Mouse (Mus musculus) frontal cortex, adult 2 months (tissue): ENCODE data around the gene A630001G21Rik. TPM values are rescaled to one million over a fixed set of nuclear protein-coding genes. Genes with fewer than 3 reads are reported as not detected.

Source experiments
- DNase-seq, 2 experiments: peaks; one replicate each; pipeline ENCODE4 v3.0.0; 2022; ENCODE audit warnings: low spot score in 1 of 2; ENCODE audit errors: extremely low spot score in 1 of 2
- polyA plus RNA-seq: library from polyadenylated mRNA; depleted of rRNA; stranded (reverse); fragments of >200 nt; gene quantifications from 2 replicates; pipeline ENCODE4 v1.2.3, GENCODE M21; 2012

A630001G21Rik gene
- polyA plus RNA-seq, 1 experiment = 1.3 TPM

DNA sequence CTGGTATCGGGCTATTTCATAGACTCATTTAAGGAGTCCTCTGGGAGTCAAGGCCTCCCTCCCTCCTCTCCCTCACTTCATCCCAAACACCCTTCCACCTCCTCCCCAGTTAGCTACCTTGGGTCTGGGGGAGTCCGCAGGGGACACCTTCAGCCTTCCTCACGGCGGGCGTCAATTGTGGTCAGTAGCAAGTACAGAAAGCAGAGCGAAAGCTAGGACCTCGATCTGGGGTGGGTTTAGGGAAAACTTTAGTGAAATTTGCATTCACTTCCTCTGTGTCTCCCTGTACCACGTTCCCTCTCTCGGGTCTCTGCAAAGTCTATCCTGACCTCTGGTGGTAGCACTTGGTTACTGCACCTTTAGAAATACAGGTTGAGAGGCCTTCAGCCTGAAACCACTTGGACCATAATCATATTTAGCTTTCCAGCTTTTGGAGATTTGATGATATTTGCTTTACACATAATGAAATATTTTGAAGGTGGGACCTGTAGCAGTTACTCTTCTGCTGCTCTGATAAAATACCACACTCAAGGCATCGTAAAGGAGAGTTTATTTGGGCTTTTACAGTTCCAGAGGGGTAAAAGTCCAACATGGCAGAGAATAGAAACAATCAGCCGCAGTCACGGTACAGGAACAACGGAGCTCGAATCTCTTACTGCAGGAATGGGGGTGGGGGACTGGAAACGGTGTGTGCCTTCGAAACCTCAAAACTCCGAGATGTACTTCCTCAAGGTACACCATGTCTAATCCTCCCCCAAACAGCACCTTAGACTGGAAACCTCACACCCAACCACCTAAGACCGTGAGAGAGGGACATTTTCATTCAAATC lies 41.9 kb downstream of the A630001G21Rik start:
- DNase-seq = peak; percentile 34 to 90

DNA sequence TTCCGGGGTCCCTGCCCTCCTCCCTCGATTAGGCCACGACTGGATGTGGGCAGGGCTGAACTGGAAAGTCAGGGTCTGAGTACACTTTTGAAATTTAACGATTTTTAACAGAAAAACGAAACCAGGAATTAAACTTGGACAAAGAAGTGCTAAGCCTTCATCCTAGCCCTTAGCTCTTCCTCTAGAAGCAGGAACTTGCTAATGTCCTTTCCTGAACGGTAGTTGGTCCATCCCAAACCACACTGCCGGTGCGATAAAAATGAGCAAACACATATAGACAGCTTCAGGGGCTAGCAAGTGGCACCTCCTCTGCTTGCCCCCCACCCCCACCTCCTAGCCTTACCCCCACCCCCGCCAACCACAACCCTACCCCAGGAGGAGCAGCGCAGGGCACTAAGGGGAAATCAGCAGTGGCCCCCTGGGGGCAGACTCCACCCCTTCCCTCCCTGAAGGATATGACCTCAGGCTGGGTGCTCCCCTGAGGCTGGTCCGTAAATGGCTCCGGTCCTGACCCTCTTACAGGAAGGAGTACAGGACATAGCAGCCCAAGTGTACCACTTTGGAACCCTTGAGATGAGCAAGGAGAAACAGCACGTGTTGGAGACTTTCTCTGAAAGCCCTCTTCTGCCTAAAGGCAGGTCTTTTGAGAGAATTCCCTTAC lies 42.9 kb downstream of the A630001G21Rik start:
- DNase-seq = no peak

DNA sequence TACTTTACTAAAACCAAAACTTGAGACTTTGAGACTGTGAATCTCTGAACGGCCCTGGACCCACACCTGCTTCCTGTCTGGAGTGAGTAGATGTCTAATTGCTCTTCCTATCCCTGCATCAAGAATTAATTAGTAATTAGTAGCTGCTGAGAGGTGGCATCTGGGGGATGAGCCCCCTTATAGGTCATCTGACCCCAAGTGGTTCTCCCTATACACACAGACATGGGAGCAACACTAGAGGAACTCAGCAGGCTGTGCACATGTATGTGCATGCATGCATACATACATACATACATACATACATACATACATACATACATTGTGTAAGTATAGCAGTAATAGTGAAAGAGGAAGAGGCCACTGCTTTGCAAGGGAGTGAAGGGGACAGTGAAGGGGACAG lies 43.9 kb downstream of the A630001G21Rik start:
- DNase-seq = no peak

DNA sequence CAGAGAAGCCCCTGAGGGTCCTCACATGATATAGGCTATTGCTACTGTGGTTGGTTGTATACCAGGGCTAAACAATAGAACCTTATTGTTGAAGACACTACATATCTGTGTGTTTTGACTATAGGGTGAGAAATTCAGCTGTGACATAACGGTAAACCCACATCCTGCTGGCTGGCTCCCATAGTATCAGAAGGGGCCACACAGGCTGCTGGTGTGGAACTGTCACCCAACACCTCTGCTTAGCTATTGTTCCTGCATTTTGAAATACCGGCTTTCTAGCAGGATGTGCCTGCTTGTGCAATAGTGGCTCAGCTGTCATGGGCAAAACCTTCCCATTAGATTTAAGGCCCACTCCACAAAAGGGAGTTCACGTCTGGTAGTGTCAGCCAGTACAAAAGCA lies 45.9 kb downstream of the A630001G21Rik start:
- DNase-seq = no peak

DNA sequence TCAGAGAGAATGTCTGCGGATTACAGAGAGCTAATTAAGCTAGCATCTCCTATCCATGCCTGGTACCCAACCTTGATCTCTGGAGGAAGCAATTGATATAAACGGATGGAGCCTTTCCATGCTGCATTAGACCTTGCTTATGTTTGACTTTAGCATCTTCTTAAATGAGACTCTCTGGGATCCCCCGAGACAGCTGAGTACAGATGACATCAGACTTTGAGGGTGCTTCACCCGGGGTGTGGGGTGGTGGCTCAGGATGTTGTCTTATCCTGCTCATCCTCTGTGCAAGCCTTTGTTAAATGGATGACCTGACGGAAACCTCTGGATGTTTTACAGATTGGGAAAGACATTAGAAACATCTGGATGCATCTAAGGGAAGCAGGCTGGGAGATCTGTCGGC lies 48.0 kb downstream of the A630001G21Rik start:
- DNase-seq = no peak

DNA sequence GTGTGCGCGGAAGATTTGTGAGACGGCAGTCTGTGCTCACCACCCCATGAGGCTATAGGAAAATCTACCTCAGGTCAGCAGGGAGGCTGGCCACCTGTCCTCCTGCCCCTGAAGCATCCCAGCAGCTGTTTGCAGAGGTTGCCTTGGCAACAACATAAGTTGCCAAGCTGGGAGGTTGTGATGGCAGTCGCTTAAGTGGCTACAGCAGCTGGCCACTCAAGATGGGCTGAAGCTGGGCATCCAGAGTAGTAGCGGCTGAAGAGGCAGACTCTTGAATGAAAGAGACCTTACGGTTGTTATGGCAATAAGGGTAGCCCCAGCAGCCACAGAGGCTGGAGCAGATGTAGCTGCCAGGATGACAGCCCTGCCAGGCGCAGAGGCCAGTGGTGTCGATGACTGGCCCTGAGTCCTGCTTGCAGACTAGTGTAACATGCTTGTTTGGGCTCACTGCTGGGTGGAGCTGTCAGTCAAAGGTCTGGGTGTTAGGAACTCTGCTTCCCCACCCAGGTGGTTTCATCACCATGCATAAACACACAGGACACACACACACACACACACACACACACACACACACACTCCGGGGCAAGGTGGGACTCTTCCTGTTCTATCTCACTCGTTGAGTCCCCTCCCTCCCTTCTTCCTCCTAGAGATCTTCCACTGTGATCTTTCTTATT lies 58.1 kb downstream of the A630001G21Rik start:
- DNase-seq = no peak

DNA sequence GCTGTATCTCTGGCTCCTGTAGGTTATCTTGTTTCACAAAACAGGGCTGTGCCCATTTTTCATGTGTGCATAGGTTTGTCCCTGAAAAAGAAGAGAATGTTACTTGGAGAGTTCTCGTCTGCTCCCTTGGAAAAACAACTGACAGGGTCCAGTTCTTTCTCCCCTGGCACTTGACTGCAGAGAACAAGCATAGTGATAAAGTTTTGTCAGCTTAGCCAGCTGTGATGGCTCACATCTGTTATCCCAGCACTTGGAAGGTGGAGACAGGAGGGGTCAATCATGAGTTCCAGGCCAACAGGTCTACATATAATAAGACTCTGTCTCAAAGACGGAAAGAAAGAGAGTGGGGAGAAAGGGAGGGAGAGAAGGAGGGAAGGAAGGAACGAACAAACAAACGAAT lies 59.4 kb downstream of the A630001G21Rik start:
- DNase-seq = no peak

DNA sequence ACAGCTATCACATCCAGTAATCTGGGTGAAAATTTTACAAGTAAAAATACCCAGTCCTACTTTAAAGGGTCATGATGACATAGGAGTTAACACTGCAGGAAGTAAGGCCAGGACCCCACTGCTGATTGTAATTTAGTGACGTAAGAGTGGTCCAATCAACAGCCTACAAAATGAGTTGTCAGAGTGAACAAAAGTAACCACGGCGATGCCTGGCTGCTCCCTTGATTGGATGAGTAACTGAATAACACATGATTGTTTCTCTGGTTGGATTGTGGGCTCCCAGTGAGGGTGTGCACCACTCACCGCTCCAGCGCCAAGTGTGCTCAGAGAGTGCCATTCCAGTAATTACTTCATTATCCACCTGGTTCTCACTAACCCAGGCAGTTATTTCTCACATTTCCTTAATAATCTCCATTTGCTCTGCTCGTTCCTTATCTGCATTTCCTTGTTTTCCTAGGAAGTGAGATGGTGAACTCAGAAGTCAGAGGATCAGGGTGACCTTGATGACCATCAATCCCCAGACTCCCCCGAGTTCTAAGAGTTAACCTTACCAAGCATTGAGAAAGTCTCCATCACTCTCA lies 61.9 kb downstream of the A630001G21Rik start:
- no peak for DNase-seq

DNA sequence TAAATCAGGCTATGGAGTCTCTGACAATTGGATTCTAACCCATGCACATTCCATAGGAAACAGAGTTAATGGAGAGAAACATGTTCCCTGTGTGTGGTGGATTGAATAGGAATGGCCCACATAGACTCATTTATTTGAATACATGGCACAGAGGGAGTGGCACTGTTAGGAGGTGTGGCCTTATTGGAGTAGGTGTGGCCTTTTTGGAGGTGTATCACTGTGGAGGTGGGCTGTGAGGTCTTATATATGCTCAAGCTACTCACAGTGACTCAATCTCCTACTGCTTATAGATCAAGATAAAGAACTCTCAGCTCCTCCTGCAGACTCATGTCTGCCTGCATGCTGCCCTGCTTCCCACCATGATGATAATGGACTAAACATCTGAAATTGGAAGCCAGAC lies 63.9 kb downstream of the A630001G21Rik start:
- DNase-seq = no peak

DNA sequence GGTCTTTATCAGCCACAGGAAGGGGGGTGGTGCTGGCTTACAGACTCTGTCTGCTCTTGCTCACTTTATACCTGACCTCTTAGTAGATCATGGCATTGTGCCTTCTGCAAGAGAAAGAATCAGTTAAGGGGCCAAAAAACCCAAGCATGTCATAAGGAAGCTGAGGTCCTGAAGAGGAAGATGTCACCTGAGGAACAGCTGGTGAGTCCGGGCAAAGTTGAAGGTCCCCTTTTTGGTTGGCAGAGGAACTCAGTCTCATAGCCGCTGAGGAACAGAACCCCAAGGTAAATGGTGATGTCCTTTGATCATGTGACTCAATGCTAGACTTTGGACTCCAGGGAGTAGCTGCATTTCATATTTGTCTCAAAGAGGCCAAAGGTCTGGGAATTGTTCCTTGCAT lies 71.7 kb downstream of the A630001G21Rik start:
- DNase-seq = no peak

DNA sequence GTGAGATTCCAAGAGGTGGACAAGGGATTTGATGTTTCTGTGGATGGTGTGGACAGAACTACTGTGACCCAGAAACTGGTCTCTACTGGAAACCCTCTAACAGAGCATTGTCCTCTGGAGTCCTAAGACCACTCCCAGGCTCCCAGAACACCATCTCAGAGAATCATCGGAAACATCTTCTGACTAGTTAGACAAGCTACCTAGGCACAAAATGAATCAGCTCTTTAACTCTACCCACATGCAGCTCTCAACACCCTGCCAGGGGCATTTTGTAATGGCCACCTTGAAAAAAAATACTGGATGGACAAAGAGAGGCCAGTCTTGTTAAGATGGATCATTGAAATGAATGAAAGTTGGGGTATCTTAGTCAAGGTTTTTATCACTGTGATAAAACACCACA lies 72.9 kb downstream of the A630001G21Rik start:
- DNase-seq = no peak

DNA sequence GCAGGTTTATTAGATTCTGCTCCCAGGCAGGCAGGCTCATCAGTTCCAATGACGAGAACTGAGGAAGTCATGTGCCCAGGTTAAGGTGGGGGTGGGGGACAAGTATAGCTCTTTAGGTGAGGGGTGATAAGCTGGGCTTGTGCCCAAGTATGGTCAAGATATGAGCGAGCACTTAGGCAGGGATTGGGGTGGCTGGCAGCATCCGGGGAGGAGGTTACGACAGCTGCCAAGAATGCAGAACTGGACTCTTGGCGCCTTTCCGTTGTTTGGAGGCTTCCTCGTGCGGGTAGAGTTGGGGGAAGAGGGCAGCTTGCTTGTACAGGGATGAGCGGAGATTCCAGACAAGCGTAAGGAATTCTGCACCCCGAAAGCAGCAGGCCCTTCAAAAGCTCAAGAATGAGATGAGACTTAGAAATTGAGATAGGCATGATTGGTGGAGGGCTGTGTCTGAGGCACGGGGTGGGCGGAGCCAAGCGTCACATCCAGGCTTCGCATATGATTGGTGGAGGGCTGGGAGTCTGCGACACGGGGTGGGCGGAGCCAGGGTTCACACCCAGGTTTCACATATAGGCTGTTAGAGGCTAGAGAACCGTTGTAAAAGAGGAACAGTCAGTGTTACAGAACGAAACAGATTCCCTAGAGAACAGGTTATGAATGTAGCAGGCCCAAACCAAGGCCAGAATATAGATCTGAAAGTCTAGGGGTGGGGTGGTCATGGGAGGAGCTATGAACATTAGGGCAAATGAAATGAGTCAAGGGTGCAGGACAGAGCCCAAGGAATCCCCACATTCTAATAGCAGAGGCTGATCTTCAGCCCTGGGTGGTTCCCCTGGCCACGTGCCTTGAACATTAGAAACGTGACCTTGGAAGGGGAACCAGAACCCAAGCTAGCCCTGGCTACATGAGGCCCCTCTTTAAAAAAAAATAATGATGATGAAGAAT lies 74.9 kb downstream of the A630001G21Rik start:
- DNase-seq = peak; percentile 11 to 32

DNA sequence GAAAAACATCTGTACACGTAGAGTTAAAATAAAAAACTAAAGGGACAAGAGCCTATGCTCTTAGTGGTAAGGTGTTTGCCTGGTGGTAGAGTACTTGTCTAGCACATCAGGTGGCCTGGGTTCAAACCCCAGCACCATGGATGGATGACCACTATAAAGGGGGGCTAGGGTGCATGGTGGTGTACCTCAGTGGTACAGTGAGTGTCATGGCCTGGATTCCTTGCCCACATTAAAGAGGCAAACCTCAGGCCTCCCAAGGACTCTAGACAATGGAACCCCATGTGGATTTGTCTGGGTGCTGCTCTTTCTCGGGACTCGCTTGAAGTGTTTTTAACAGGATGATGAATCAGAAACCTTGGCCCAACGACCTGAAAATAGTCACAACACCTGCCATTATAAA lies 75.9 kb downstream of the A630001G21Rik start:
- no peak for DNase-seq

DNA sequence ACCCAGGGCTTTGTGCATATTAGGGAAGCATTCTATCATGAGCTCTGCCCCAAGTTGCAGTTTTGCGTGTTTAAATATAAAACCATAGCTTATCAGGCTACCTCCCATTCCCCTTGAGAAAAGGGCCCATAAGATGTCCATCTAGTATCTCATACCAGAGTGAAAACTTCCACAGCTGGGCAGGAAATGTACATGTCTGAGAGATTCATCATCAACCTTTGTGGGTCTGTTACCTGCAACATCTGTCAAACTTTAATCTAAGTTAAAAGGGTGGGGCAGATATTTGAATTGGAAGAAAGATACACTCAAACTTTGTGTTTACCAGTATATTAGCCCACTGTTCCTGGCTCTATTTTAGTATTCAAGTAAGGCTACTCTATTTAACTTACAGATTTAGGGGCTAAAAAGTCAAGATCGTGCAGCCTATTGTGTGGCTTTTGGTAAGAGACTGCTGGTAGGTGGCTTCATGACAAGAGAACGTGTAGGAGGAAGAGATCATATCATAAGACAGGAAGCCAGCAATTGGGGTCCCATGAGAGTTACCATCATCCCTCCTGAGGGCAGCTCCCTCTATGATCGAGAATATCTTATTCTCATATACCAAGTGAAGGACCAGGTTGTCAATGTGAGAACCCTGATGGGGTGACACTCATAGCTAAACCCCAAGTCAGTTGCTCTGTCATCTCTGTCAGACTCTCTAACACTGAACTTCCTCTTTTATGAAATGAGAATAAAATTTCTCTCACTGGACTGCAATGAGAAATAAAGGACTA lies 80.5 kb downstream of the A630001G21Rik start:
- DNase-seq = no peak

DNA sequence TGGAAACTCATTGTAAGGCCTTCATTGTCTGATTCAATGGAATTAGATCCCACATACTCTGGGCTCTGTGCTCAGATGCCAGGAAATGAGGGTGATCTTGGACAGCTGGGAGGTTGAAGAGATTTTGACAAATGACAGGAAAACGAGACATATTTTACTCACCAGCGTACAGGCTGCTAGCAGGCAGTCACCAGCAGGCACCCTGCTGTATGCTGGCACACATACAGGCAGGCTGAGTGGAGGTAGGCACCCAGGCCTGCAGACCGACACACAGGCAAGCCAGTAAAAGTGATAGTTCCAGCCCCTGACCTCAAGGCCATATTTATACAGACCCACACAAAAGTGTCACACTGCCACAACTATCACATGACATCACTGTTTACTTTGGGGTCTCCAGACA lies 82.8 kb downstream of the A630001G21Rik start:
- no peak for DNase-seq

DNA sequence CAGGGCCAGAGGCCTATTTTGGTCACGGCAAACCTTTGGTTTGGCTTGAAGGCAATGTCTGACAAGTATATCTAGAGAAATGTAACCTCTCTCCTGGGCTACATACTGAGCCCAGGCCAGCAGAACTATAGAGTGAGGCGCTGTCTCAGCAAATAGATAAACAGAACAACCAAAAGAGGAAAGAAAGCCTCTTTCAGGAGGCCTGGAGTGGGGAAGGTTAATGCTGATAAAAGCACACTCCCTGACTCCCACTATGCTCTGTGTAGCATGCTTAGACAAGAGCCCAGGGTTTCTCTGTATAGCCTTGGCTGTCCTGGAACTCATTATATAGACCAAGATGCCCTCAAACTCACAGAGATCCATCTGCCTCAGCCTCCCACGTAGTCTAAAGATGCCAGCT lies 85.2 kb downstream of the A630001G21Rik start:
- no peak for DNase-seq

DNA sequence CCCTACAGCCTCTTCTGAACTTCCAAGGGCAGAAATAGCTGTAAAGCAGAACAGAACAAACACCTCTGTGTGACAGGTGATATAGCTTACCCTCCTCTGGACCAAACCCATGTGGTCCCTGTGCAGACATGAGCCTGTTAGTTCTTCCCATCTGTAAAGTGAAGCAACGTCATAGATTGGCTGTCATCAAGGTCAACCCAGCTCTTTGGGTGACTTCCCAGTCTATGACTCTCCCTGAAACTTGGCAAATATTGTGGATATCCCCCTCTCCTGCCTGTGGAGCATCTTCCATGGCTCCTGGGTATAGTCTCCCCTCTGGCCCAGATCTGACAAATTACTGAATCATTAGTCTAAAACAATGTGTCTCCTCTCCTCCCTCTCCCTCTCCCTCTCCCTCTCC lies 86.2 kb downstream of the A630001G21Rik start:
- no peak for DNase-seq

DNA sequence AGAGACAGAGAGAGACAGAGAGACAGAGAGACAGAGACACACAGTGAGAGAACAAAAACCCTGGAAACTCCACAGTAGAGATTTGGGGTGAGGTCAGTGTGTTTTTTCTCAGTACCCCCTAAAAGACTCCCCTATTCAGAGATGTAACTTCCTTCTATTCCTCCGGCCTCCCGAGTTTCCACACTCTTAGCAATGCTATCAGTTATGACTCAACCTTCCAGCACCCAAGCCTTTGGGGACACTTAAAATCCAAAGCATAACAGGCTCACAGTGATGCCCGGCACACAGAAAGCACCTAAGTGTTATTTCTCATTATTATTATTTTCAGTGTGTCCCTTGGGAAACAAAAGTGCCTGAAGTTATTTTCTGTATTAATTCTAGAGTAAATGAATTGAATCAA lies 87.9 kb downstream of the A630001G21Rik start:
- DNase-seq = no peak

DNA sequence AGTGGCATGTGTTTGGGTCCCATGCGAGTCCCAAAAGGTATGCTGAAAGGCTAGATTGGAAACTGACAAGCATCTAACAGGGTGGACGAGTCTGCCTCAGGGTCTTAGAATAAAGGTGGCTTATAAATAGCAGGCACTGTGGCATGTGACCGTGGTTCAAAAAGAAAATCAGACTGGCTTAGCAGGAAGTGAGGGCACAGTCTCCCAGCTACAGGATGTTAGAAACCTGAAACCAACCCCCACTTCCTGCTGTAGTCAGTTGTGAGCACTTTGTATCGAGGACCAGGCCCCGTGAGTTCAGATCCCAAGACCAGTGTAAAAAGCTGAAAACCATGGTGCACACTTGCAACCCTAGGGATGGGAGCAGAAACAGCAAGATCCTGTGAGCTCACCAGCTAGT lies 91.1 kb downstream of the A630001G21Rik start:
- no peak for DNase-seq
